Mouse (Mus musculus): Measurements from ENCODE around the gene Med23. TPM values are rescaled to one million over a fixed set of nuclear protein-coding genes. Genes with fewer than 3 reads are reported as not detected.
A peak's percentile ranks its signal among the peaks of the same experiment; 100 is the strongest.

Gene Med23
- polyA plus RNA-seq, 1 experiment: 32.6 TPM

GRCm38 (mm10) chr10:24863146-24863545, 6.6 kb upstream of the Med23 start:
- Histone ChIP-seq H3K4me3 (ENCODE audit: insufficient read depth, low read length) (no peak overlapping the region), H3K27ac (ENCODE audit: insufficient read depth, low read length) (no peak overlapping the region)

GRCm38 (mm10) chr10:24864434-24864833, 5.4 kb upstream of the Med23 start:
- TF ChIP-seq CTCF (IDR thresholded peaks at IDR 0.05; ENCODE audit: borderline replicate concordance, insufficient read depth, low read length): no peak
- TF ChIP-seq POLR2A (IDR thresholded peaks at IDR 0.05; ENCODE audit: low read depth, low read length): no peak
- Histone ChIP-seq H3K27ac (ENCODE audit: insufficient read depth, low read length) (no peak overlapping the region), H3K4me1 (ENCODE audit: control insufficient read depth, insufficient read depth, low read length) (no peaks in the 10 kb centered on the region), H3K4me3 (ENCODE audit: insufficient read depth, low read length) (no peak overlapping the region)

More at GRCm38 (mm10) chr10:24863146-24863545, 6.6 kb upstream of the Med23 start:
- TF ChIP-seq CTCF (IDR thresholded peaks at IDR 0.05; ENCODE audit: borderline replicate concordance, insufficient read depth, low read length): no peak
- TF ChIP-seq POLR2A (IDR thresholded peaks at IDR 0.05; ENCODE audit: low read depth, low read length): no peak
- H3K4me1 ChIP-seq (ENCODE audit: control insufficient read depth, insufficient read depth, low read length): no peaks in the 10 kb centered on the region

GRCm38 (mm10) chr10:24873624-24874023, 3.8 kb downstream of the Med23 start:
- TF ChIP-seq CTCF (IDR thresholded peaks at IDR 0.05; ENCODE audit: borderline replicate concordance, insufficient read depth, low read length) (no peak), POLR2A (IDR thresholded peaks at IDR 0.05; ENCODE audit: low read depth, low read length) (no peak)
- no peak overlapping the region for H3K4me3 ChIP-seq (ENCODE audit: insufficient read depth, low read length)
- no peak overlapping the region for H3K27ac ChIP-seq (ENCODE audit: insufficient read depth, low read length)
- no peaks in the 10 kb centered on the region for H3K4me1 ChIP-seq (ENCODE audit: control insufficient read depth, insufficient read depth, low read length)

GRCm38 (mm10) chr10:24886008-24886407, 16.2 kb downstream of the Med23 start:
- no peak overlapping the region for H3K27ac ChIP-seq (ENCODE audit: insufficient read depth, low read length)
- H3K4me1 ChIP-seq (ENCODE audit: control insufficient read depth, insufficient read depth, low read length): no peaks in the 10 kb centered on the region
- no peak for TF ChIP-seq POLR2A (IDR thresholded peaks at IDR 0.05; ENCODE audit: low read depth, low read length)
- TF ChIP-seq CTCF (IDR thresholded peaks at IDR 0.05; ENCODE audit: borderline replicate concordance, insufficient read depth, low read length): peak; percentile 58; the same call in 1 of the 2 replicates
- H3K4me3 ChIP-seq (ENCODE audit: insufficient read depth, low read length): no peak overlapping the region

GRCm38 (mm10) chr10:24888343-24888742, 18.6 kb downstream of the Med23 start:
- Histone ChIP-seq H3K4me3 (ENCODE audit: insufficient read depth, low read length) (no peak overlapping the region), H3K27ac (ENCODE audit: insufficient read depth, low read length) (no peak overlapping the region), H3K4me1 (ENCODE audit: control insufficient read depth, insufficient read depth, low read length) (no peaks in the 10 kb centered on the region)
- TF ChIP-seq CTCF (IDR thresholded peaks at IDR 0.05; ENCODE audit: borderline replicate concordance, insufficient read depth, low read length) (no peak), POLR2A (IDR thresholded peaks at IDR 0.05; ENCODE audit: low read depth, low read length) (no peak)

- no peak overlapping the region for H3K4me3 ChIP-seq (ENCODE audit: insufficient read depth, low read length)
- H3K27ac ChIP-seq (ENCODE audit: insufficient read depth, low read length): no peak overlapping the region
- no peak for TF ChIP-seq POLR2A (IDR thresholded peaks at IDR 0.05; ENCODE audit: low read depth, low read length)
- peak; percentile 34; the same call in 1 of the 2 replicates for TF ChIP-seq CTCF (IDR thresholded peaks at IDR 0.05; ENCODE audit: borderline replicate concordance, insufficient read depth, low read length)
- H3K4me1 ChIP-seq (ENCODE audit: control insufficient read depth, insufficient read depth, low read length): no peaks in the 10 kb centered on the region
Measured at GRCm38 (mm10) chr10:24895927-24896326, 26.1 kb downstream of the Med23 start.

- Histone ChIP-seq H3K4me3 (ENCODE audit: insufficient read depth, low read length) (no peak overlapping the region), H3K4me1 (ENCODE audit: control insufficient read depth, insufficient read depth, low read length) (no peaks in the 10 kb centered on the region), H3K27ac (ENCODE audit: insufficient read depth, low read length) (no peak overlapping the region)
- TF ChIP-seq CTCF (IDR thresholded peaks at IDR 0.05; ENCODE audit: borderline replicate concordance, insufficient read depth, low read length) (no peak), POLR2A (IDR thresholded peaks at IDR 0.05; ENCODE audit: low read depth, low read length) (no peak)
Measured at GRCm38 (mm10) chr10:24905627-24906026, 35.8 kb downstream of the Med23 start.

- no peak overlapping the region for H3K27ac ChIP-seq (ENCODE audit: insufficient read depth, low read length)
- H3K4me1 ChIP-seq (ENCODE audit: control insufficient read depth, insufficient read depth, low read length): no peaks in the 10 kb centered on the region
- TF ChIP-seq POLR2A (IDR thresholded peaks at IDR 0.05; ENCODE audit: low read depth, low read length) (no peak), CTCF (IDR thresholded peaks at IDR 0.05; ENCODE audit: borderline replicate concordance, insufficient read depth, low read length) (no peak)
- H3K4me3 ChIP-seq (ENCODE audit: insufficient read depth, low read length): no peak overlapping the region
Measured at GRCm38 (mm10) chr10:24911199-24911598, 41.4 kb downstream of the Med23 start.

GRCm38 (mm10) chr10:24912576-24912975, 42.8 kb downstream of the Med23 start:
- TF ChIP-seq CTCF (IDR thresholded peaks at IDR 0.05; ENCODE audit: borderline replicate concordance, insufficient read depth, low read length): no peak
- no peak overlapping the region for H3K27ac ChIP-seq (ENCODE audit: insufficient read depth, low read length)
- no peak overlapping the region for H3K4me3 ChIP-seq (ENCODE audit: insufficient read depth, low read length)
- no peaks in the 10 kb centered on the region for H3K4me1 ChIP-seq (ENCODE audit: control insufficient read depth, insufficient read depth, low read length)

- Histone ChIP-seq H3K4me3 (ENCODE audit: insufficient read depth, low read length) (no peak overlapping the region), H3K4me1 (ENCODE audit: control insufficient read depth, insufficient read depth, low read length) (no peaks in the 10 kb centered on the region), H3K27ac (ENCODE audit: insufficient read depth, low read length) (no peak overlapping the region)
- TF ChIP-seq POLR2A (IDR thresholded peaks at IDR 0.05; ENCODE audit: low read depth, low read length) (no peak), CTCF (IDR thresholded peaks at IDR 0.05; ENCODE audit: borderline replicate concordance, insufficient read depth, low read length) (no peak)
Measured at GRCm38 (mm10) chr10:24915486-24915885, 45.7 kb downstream of the Med23 start.

GRCm38 (mm10) chr10:24922977-24923376, 53.2 kb downstream of the Med23 start:
- H3K4me1 ChIP-seq (ENCODE audit: control insufficient read depth, insufficient read depth, low read length): peaks cover 13% of the 10 kb centered on the region; the same call in 1 of the 2 replicates
- TF ChIP-seq CTCF (IDR thresholded peaks at IDR 0.05; ENCODE audit: borderline replicate concordance, insufficient read depth, low read length) (no peak), POLR2A (IDR thresholded peaks at IDR 0.05; ENCODE audit: low read depth, low read length) (no peak)
- no peak overlapping the region for H3K27ac ChIP-seq (ENCODE audit: insufficient read depth, low read length)
- H3K4me3 ChIP-seq (ENCODE audit: insufficient read depth, low read length): no peak overlapping the region

Data from embryonic fibroblast, embryonic 13.5 days (primary cell).